Mouse (Mus musculus) C2C12 (cell line): ENCODE measurements around the gene Rnpep.

Experiments used
- CEBPB ChIP-seq: IDR thresholded peaks from one replicate; pipeline ENCODE4 v1.6.1; 2011; ENCODE audit warnings: low read depth, mild to moderate bottlenecking, control low read depth, moderate library complexity
- CTCF ChIP-seq: IDR thresholded peaks from one replicate; pipeline ENCODE4 v1.5.1; 2011; ENCODE audit not compliant: control insufficient read depth, insufficient read depth, insufficient read length
- FOSL1 ChIP-seq: IDR thresholded peaks from one replicate; pipeline ENCODE4 v1.8.0; 2011; ENCODE audit warnings: mild to moderate bottlenecking, low read length; ENCODE audit not compliant: poor library complexity, insufficient read depth, severe bottlenecking
- MAX ChIP-seq: IDR thresholded peaks from one replicate; pipeline ENCODE4 v1.6.1; 2011; ENCODE audit warnings: mild to moderate bottlenecking, control low read depth
- MYOD1 ChIP-seq: IDR thresholded peaks from one replicate; pipeline ENCODE4 v1.6.1; 2011; ENCODE audit warnings: low read depth; ENCODE audit not compliant: control insufficient read depth, insufficient read length
- MYOG ChIP-seq: IDR thresholded peaks from one replicate; pipeline ENCODE4 v1.6.1; 2011; ENCODE audit not compliant: control insufficient read depth, insufficient read length; ENCODE audit errors: extremely low read depth
- USF1 ChIP-seq: IDR thresholded peaks from one replicate; pipeline ENCODE4 v1.6.1; 2011; ENCODE audit warnings: low read depth, mild to moderate bottlenecking, control low read depth, moderate library complexity

GRCm38 (mm10) chr1:135260931-135261330, 23.0 kb downstream of the Rnpep start:
- TF ChIP-seq USF1 (no peak), CTCF (no peak), FOSL1 (no peak), MYOD1 (no peak), MAX (no peak), MYOG (no peak), CEBPB (no peak)
